Mouse (Mus musculus) monocyte, adult 59 days (primary cell): ENCODE results near the gene Gm13199. TPM values are rescaled to one million over a fixed set of nuclear protein-coding genes. Genes with fewer than 3 reads are reported as not detected.

ENCODE experiments used
- total RNA-seq, 2 experiments: library from RNA; stranded (reverse); gene quantifications; one replicate each; pipeline ENCODE4 v1.2.4; 2023

Gene Gm13199
- 1 to 10 TPM in 1 of 2 experiments, not detected in 1; 1.5 TPM for total RNA-seq

GRCm38 (mm10) chr2:5862834-5863233 is at the start of gene Gm13199:
Gene Gm13199, minus strand, starts transcription at chr2:5862934.

GRCm38 (mm10) chr2:5894843-5895570 is 32.3 kb upstream of the Gm13199 start, which contains the start of gene Sec61a2:
Gene Sec61a2, minus strand, starts transcription at chr2:5895432.

GRCm38 (mm10) chr2:5844873-5845631 is 17.7 kb downstream of the Gm13199 start, which contains the start of the genes Nudt5 and Cdc123:
Gene Nudt5, plus strand, starts transcription at chr2:5845019.
Gene Cdc123, minus strand, starts transcription at chr2:5845164.

Other genes with a start within 250 kb of the Gm13199 start
- gene Camk1d, start 148.4 kb downstream of the Gm13199 start, total RNA-seq: 100 to 1,000 TPM; 128 to 130 TPM
- 10 to 100 TPM; 16.5 to 18.0 TPM for gene Nudt5, start 17.9 kb downstream of the Gm13199 start, total RNA-seq
- gene Cdc123, start 17.8 kb downstream of the Gm13199 start, total RNA-seq: 10 to 100 TPM; 72.0 to 74.9 TPM
- 10 to 100 TPM; 18.8 to 25.3 TPM for gene Sec61a2, start 32.5 kb upstream of the Gm13199 start, total RNA-seq
- under 1 TPM; 0.52 to 0.70 TPM for gene Dhtkd1, start 79.9 kb upstream of the Gm13199 start, total RNA-seq
- 10 to 100 TPM; 27.1 to 28.2 TPM for gene Upf2, start 88.5 kb upstream of the Gm13199 start, total RNA-seq